Mouse (Mus musculus): ENCODE measurements around the gene Hand1.

Gene Hand1

DNA sequence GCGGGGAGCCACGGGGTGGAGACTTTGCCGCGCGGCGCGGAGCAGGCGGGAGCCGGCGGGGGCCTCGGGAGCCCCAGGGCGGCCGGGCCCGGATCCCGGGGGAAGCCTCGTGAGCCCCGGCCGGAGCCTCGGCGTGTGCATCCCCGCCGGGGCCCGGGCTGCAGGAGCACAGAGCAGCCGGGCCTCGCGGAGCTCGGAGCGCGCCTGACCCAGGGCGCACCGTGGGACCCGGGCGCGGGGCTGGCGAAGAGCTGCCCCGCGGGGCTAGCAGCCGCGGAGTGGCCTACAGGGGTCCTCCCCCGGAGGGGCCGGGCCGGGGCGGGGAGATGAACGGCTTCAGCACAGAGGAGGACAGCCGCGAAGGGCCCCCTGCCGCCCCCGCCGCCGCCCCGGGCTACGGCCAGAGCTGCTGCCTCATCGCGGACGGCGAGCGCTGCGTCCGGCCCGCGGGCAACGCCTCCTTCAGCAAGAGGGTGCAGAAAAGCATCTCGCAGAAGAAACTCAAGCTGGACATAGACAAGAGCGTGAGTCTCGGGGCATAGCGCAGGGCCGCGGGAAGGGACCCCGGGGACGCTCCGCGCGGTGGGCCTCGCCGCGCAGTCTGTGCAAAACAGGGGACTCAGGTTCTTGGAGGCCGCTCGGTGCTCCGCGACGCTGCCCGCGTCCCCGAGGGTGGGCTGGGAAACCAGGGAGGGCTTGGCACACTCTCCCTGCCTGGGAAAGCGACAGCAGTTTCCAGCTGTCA is 30.7 kb downstream of the Hand1 start:
- peak; percentile 36 to 38 for DNase-seq (ENCODE audit: low spot score in 2 of 2)

DNA sequence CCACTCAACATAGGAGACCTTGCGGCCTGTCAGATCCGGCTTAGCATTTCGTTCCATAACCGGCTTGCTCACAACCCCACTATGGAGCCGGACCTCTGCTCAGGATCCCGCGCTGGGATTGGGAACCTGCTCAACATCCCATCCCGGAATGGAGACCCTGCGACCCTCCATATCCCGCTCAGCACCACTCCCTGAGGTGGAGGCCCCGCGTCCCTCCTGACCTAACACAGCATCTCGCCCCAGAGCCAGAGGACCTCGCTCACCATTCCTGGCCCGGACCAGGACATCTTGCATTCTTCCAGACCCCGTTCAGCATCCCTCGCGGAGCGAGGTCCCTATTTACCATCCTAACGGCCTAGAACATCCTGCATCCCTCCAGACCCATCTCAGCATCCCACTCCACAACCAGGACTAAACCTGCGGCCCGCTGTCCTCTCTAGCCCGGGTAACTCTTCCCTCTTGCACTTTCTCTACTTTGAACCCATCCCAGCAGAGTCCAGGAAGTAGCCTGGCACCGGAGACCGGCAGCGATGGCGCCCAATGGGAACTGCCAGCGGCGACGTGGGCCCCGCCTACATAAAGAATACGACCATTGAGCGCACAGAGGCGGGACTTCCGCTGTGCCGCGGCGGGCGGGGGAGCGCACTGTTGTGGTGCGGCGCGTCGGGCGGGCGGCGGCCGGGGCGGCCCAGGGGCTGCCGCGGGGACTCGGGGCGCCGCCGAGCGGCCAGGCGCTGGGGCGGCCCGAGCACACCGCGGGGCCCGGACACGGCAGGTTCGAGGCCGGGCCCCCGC is 31.4 kb downstream of the Hand1 start, which contains the start of gene Sap30l:
TSS of gene Sap30l (plus strand) at position 667 of the 795 bp plus-strand sequence.
- DNase-seq (ENCODE audit: low spot score in 2 of 2), result peak; percentile 97

- peak in 1 of 2 experiments; percentile 13 for DNase-seq (ENCODE audit: low spot score in 2 of 2)
Observed at GRCm38 (mm10) chr11:57800266-57800951, 32.2 kb downstream of the Hand1 start.

DNA sequence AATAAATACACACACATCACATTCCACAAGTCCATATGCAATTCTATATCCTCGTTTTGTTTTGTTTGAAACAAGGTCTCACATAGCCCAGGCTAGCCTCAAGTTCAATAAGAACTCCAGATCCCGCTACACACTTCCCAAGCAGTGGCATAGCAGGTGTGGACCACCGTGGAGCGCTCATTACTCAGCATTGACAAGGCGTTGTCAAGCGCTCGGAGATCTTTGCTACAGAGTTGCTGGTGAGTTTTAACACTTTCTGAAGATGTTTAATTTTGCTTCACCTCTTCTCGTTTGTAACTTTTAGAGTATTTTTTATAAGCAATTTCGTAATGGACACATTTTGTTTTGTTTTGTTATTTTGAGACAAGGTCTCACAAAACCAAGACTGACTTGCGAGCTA is 33.2 kb downstream of the Hand1 start:
- no peak for DNase-seq (ENCODE audit: low spot score in 2 of 2)

GRCm38 (mm10) chr11:57797828-57798227 is 34.8 kb downstream of the Hand1 start:
- no peak for DNase-seq (ENCODE audit: low spot score in 2 of 2)

GRCm38 (mm10) chr11:57795086-57795485 is 37.5 kb downstream of the Hand1 start:
- DNase-seq (ENCODE audit: low spot score in 2 of 2), result no peak

GRCm38 (mm10) chr11:57790866-57791535 is 41.6 kb downstream of the Hand1 start:
- no peak for DNase-seq (ENCODE audit: low spot score in 2 of 2)

GRCm38 (mm10) chr11:57787913-57788312 is 44.7 kb downstream of the Hand1 start:
- peak; percentile 27 to 51 for DNase-seq (ENCODE audit: low spot score in 2 of 2)

DNA sequence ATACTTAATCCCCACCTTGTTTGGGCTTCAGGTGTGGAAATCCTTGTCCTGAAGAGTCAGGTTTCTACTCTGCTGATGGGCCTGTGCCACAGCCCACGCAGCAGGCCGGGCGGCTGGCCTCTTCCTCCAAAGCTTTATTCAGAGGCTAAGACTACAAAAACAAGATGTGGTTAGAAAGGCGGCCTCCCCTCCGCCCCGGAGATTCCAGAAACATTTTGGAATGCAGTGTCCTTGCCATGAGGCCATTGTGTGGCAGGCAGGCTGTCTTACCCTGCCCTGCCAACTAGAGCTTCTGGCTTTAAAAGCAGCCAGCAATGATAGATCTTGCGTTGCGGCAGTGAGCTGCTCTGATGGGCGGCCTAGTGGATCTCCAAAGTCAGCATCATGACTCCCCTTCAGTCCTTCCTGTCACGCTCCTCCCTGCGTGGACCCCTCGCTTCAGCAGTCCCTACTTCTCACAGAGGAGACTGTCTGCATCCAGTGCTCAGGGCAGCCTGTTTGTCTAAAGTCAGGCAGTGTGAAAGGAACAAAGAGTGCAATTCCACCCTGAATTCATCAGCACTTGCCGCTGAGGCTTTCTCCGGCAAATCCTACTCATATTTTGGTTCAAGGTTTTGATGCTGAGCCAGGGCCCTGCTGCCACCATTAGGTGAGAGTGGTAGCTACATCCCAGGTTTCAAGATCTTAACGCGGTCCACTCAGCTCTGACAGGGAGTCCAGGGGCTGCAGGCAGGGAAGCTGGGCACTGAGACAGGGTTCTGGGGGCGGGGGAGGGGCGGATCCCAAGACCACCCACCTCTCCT is 45.8 kb downstream of the Hand1 start:
- DNase-seq (ENCODE audit: low spot score in 2 of 2), result no peak

DNA sequence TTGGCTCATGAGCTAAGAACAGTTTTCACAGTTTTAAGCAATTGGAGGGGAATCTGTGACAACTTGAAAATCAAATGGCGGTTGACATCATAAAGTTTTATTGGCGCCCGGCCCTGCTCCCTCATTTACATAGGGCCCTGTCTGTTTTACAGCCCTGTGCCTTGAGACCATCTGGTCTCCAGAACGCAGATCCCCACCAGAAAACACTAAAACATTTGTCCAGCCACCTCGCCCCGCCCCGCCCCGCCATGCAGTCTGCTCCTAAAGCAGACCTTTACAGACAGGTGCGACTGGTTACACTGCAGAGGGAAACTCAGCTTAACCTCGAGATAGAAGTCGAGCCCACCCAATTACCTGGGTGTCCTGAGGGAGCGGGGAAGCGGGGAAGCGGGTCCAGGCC is 52.8 kb downstream of the Hand1 start:
- DNase-seq (ENCODE audit: low spot score in 2 of 2), result no peak

Data from spleen, postnatal 36 days (tissue).